In genomic region chr15:80599213-80599750, GRCm38 (mm10) we compare ENCODE assay signal across 9 mouse cellular contexts. TPM values are rescaled to one million over a fixed set of nuclear protein-coding genes. Genes with fewer than 3 reads are reported as not detected.
A peak's percentile ranks its signal among the peaks of the same experiment; 100 is the strongest.
DNase-seq lines count a peak whose midpoint lies in the region; ATAC-seq and TF ChIP-seq lines count a peak whose summit lies in the region.
"Had no signal": no experiment of that assay in that cellular context is flagged by ENCODE, and none has a peak within 500 bp of the region (broad histone marks: within the 10 kb centered on the region; RNA-seq: fewer than 3 reads in every experiment).

No protein-coding gene starts in this region.

- H3K36me3 ChIP-seq in heart, postnatal 0 days (replicated peaks; ENCODE audit: control insufficient read depth, insufficient read depth, low read length): no peaks in the 10 kb centered on the region
- H3K36me3 ChIP-seq in limb, embryonic 11.5 days (ENCODE audit: control insufficient read depth, insufficient read depth, low read length): no peaks in the 10 kb centered on the region
- H3K36me3 ChIP-seq in hindbrain, embryonic 14.5 days (replicated peaks; ENCODE audit: control insufficient read depth, insufficient read depth): no peaks in the 10 kb centered on the region
- no peaks in the 10 kb centered on the region for H3K36me3 ChIP-seq in midbrain, embryonic 16.5 days (ENCODE audit: control insufficient read depth, insufficient read depth, low read length)

- H3K9ac ChIP-seq in heart, postnatal 0 days (replicated peaks; ENCODE audit: low read depth, low read length): no peak overlapping the region
- H3K9ac ChIP-seq in limb, embryonic 11.5 days (ENCODE audit: low read length): no peak overlapping the region
- no peak overlapping the region for H3K9ac ChIP-seq in hindbrain, embryonic 14.5 days
- H3K9ac ChIP-seq in midbrain, embryonic 16.5 days (ENCODE audit: low read depth, low read length): no peak overlapping the region

- H3K4me1 ChIP-seq in brown adipose tissue, adult 24 weeks (ENCODE audit: control insufficient read depth, insufficient read depth, insufficient read length, low read length): no peaks in the 10 kb centered on the region
- 0 out of 2 replicates have a peak, but pooled peaks cover 9% of the 10 kb centered on the region for H3K4me1 ChIP-seq in heart, postnatal 0 days (ENCODE audit: control insufficient read depth, insufficient read depth)
- H3K4me1 ChIP-seq in limb, embryonic 11.5 days (ENCODE audit: control insufficient read depth, insufficient read depth, low read length): peaks cover 10% of the 10 kb centered on the region
- H3K4me1 ChIP-seq in hindbrain, embryonic 14.5 days (replicated peaks; ENCODE audit: control insufficient read depth, insufficient read depth, low read length): peaks cover 5% of the 10 kb centered on the region; the same call in 1 of the 2 replicates
- H3K4me1 ChIP-seq in midbrain, embryonic 16.5 days (ENCODE audit: control insufficient read depth, insufficient read depth, low read length): peaks cover 16% of the 10 kb centered on the region

- H3K4me2 ChIP-seq in heart, postnatal 0 days (ENCODE audit: low read depth, low read length): peak overlapping the region; percentile 49
- H3K4me2 ChIP-seq in limb, embryonic 11.5 days (ENCODE audit: low read depth, severe bottlenecking): peak overlapping the region; percentile 21; the same call in 1 of the 2 replicates
- no peak overlapping the region for H3K4me2 ChIP-seq in hindbrain, embryonic 14.5 days (replicated peaks)
- no peak overlapping the region for H3K4me2 ChIP-seq in midbrain, embryonic 16.5 days (ENCODE audit: low read length)

- no peak for ATAC-seq in heart, postnatal 0 days (ENCODE audit: insufficient read depth, low read depth)
- no peak for ATAC-seq in limb, embryonic 11.5 days (ENCODE audit: insufficient number of reproducible peaks, low FRiP score, low TSS enrichment, low read depth)
- no peak for ATAC-seq in hindbrain, embryonic 14.5 days (ENCODE audit: low FRiP score)
- ATAC-seq in midbrain, embryonic 16.5 days: no peak
- ATAC-seq: Patski had no signal

- H3K27ac ChIP-seq in brown adipose tissue, adult 24 weeks (replicated peaks; ENCODE audit: low read depth, low read length): no peak overlapping the region
- no peak overlapping the region for H3K27ac ChIP-seq in heart, postnatal 0 days (ENCODE audit: low read depth)
- no peak overlapping the region for H3K27ac ChIP-seq in limb, embryonic 11.5 days (replicated peaks; ENCODE audit: low read depth, low read length)
- H3K27ac ChIP-seq in hindbrain, embryonic 14.5 days: no peak overlapping the region
- H3K27ac ChIP-seq in midbrain, embryonic 16.5 days (ENCODE audit: low read length): no peak overlapping the region

- no peak for TF ChIP-seq CTCF in heart, postnatal 0 days (IDR thresholded peaks at IDR 0.05; ENCODE audit: low read depth)

- H3K9me3 ChIP-seq in heart, postnatal 0 days (replicated peaks; ENCODE audit: control insufficient read depth, low read length): no peaks in the 10 kb centered on the region
- H3K9me3 ChIP-seq in limb, embryonic 11.5 days (ENCODE audit: control insufficient read depth, low read length): no peaks in the 10 kb centered on the region
- no peaks in the 10 kb centered on the region for H3K9me3 ChIP-seq in hindbrain, embryonic 14.5 days (ENCODE audit: control insufficient read depth, low read length)
- no peaks in the 10 kb centered on the region for H3K9me3 ChIP-seq in midbrain, embryonic 16.5 days (replicated peaks; ENCODE audit: control insufficient read depth, low read length, poor library complexity, severe bottlenecking)

- peak overlapping the region; percentile 3; the same call in 1 of the 2 replicates for H3K4me3 ChIP-seq in brown adipose tissue, adult 24 weeks (ENCODE audit: insufficient read depth, low read depth, low read length)
- H3K4me3 ChIP-seq in heart, postnatal 0 days (ENCODE audit: low read depth, low read length): no peak overlapping the region
- no peak overlapping the region for H3K4me3 ChIP-seq in limb, embryonic 11.5 days (ENCODE audit: low read depth, low read length)
- no peak overlapping the region for H3K4me3 ChIP-seq in hindbrain, embryonic 14.5 days (replicated peaks; ENCODE audit: low read length)
- no peak overlapping the region for H3K4me3 ChIP-seq in midbrain, embryonic 16.5 days (ENCODE audit: low read depth, low read length)

- no peak for TF ChIP-seq EP300 in heart, postnatal 0 days (IDR thresholded peaks at IDR 0.05; ENCODE audit: low read depth)

- peak; percentile 73 for DNase-seq in CD4-positive helper T cell, adult 2 months (ENCODE audit: low read depth, low spot score)
- peak; percentile 47 for DNase-seq in heart, postnatal 0 days (ENCODE audit: low spot score)
- no peak for DNase-seq in limb, embryonic 11.5 days (ENCODE audit: low spot score)
- DNase-seq in monocyte, adult 2 months (ENCODE audit: low read depth in 1 of 2, low spot score in 2 of 2): peak; percentile 13 to 52
- no peak for DNase-seq in hindbrain, embryonic 14.5 days (ENCODE audit: low spot score)
- no peak for DNase-seq in cerebellum, adult 18-20 months

- H3K27me3 ChIP-seq in heart, postnatal 0 days (ENCODE audit: control insufficient read depth, insufficient read depth, low read length): no peaks in the 10 kb centered on the region
- no peaks in the 10 kb centered on the region for H3K27me3 ChIP-seq in limb, embryonic 11.5 days (ENCODE audit: control insufficient read depth, insufficient read depth, low read length)
- no peaks in the 10 kb centered on the region for H3K27me3 ChIP-seq in hindbrain, embryonic 14.5 days (ENCODE audit: control insufficient read depth, insufficient read depth, low read length)
- H3K27me3 ChIP-seq in midbrain, embryonic 16.5 days (ENCODE audit: control insufficient read depth, insufficient read depth, low read depth, low read length): no peaks in the 10 kb centered on the region
- H3K27me3 ChIP-seq: Patski had no signal

- WGBS in heart, postnatal 0 days: 24% methylated on average over 16 of the region's 16 CpGs
- WGBS in limb, embryonic 11.5 days: 37% methylated on average over 16 of the region's 16 CpGs
- 51% methylated on average over 16 of the region's 16 CpGs for WGBS in hindbrain, embryonic 14.5 days
- WGBS in midbrain, embryonic 16.5 days: 54% methylated on average over 16 of the region's 16 CpGs

RNA-seq across cellular contexts. Expression of gene Grap2, which starts 26.9 kb away (rescaled TPM):
- 0.71 and 0.79 TPM in 2 replicates for polyA plus RNA-seq in brown adipose tissue, adult 24 weeks (2012; ENCODE audit: insufficient read depth, insufficient read length, missing spikeins)
- total RNA-seq in heart, postnatal 0 days (2014; rRNA removed; ENCODE audit: low replicate concordance): 2.8 TPM in 1 of 2 replicates, not detected in the other
- polyA plus RNA-seq in heart, postnatal 0 days (2015; fragmentation: Nextera tagmentation; extraction: Ambion mirVana): 0.46 and 1.3 TPM in 2 replicates
- polyA plus RNA-seq in limb, embryonic 11.5 days (2014; fragmentation: Nextera tagmentation; extraction: Ambion mirVana): 3.8 and 4.0 TPM in 2 replicates
- polyA plus RNA-seq in hindbrain, embryonic 14.5 days (2014; fragmentation: Nextera tagmentation; extraction: Ambion mirVana): 0.23 and 0.26 TPM in 2 replicates
- polyA plus RNA-seq in midbrain, embryonic 16.5 days (2015; fragmentation: Nextera tagmentation; extraction: Ambion mirVana): 0.16 and 0.23 TPM in 2 replicates
- polyA plus RNA-seq: Patski had no signal

RNA-seq across cellular contexts. Expression of gene Enthd1, which starts 34.3 kb away (rescaled TPM):
- not detected in 2 replicates for polyA plus RNA-seq in brown adipose tissue, adult 24 weeks (2012; ENCODE audit: insufficient read depth, insufficient read length, missing spikeins)
- not detected in 2 replicates for total RNA-seq in heart, postnatal 0 days (2014; rRNA removed; ENCODE audit: low replicate concordance)
- not detected in 2 replicates for polyA plus RNA-seq in heart, postnatal 0 days (2015; fragmentation: Nextera tagmentation; extraction: Ambion mirVana)
- polyA plus RNA-seq in limb, embryonic 11.5 days (2014; fragmentation: Nextera tagmentation; extraction: Ambion mirVana): not detected in 2 replicates
- polyA plus RNA-seq in hindbrain, embryonic 14.5 days (2014; fragmentation: Nextera tagmentation; extraction: Ambion mirVana): not detected in 2 replicates
- polyA plus RNA-seq in midbrain, embryonic 16.5 days (2015; fragmentation: Nextera tagmentation; extraction: Ambion mirVana): not detected in 2 replicates
- polyA plus RNA-seq: Patski had no signal

Comparison
In these comparisons a context has a peak if more than half of its experiments do, and no peak if none do; other contexts are left out.
1. DNase-seq: peak in CD4-positive helper T cell, adult 2 months (single experiment), heart, postnatal 0 days (single experiment) and monocyte, adult 2 months (2 of 2); none in limb, embryonic 11.5 days (single experiment), hindbrain, embryonic 14.5 days (single experiment) and cerebellum, adult 18-20 months (0 of 2).
2. H3K4me2 ChIP-seq: peak in heart, postnatal 0 days (single experiment) and limb, embryonic 11.5 days (single experiment); none in hindbrain, embryonic 14.5 days (single experiment) and midbrain, embryonic 16.5 days (single experiment).